Mouse (Mus musculus): ENCODE measurements around the gene Dnah5.

Gene Dnah5

GRCm38 (mm10) chr15:28370431-28370830 lies 166.9 kb downstream of the Dnah5 start:
- no peak for TF ChIP-seq GATA4 (IDR thresholded peaks at IDR 0.05; ENCODE audit: insufficient replicate concordance, low read length)

GRCm38 (mm10) chr15:28371506-28371905 lies 168.0 kb downstream of the Dnah5 start:
- no peak for TF ChIP-seq GATA4 (IDR thresholded peaks at IDR 0.05; ENCODE audit: insufficient replicate concordance, low read length)

- no peak for TF ChIP-seq GATA4 (IDR thresholded peaks at IDR 0.05; ENCODE audit: insufficient replicate concordance, low read length)
These were observed 170.8 kb downstream of the Dnah5 start for GRCm38 (mm10) chr15:28374394-28374793.

GRCm38 (mm10) chr15:28380909-28381308 lies 177.4 kb downstream of the Dnah5 start:
- no peak for TF ChIP-seq GATA4 (IDR thresholded peaks at IDR 0.05; ENCODE audit: insufficient replicate concordance, low read length)

GRCm38 (mm10) chr15:28395481-28395880 lies 191.9 kb downstream of the Dnah5 start:
- no peak for TF ChIP-seq GATA4 (IDR thresholded peaks at IDR 0.05; ENCODE audit: insufficient replicate concordance, low read length)

- TF ChIP-seq GATA4 (IDR thresholded peaks at IDR 0.05; ENCODE audit: insufficient replicate concordance, low read length) = no peak
These were observed 194.9 kb downstream of the Dnah5 start for GRCm38 (mm10) chr15:28398472-28398871.

GRCm38 (mm10) chr15:28399258-28399657 lies 195.7 kb downstream of the Dnah5 start:
- no peak for TF ChIP-seq GATA4 (IDR thresholded peaks at IDR 0.05; ENCODE audit: insufficient replicate concordance, low read length)

- TF ChIP-seq GATA4 (IDR thresholded peaks at IDR 0.05; ENCODE audit: insufficient replicate concordance, low read length) = no peak
These were observed 201.1 kb downstream of the Dnah5 start for GRCm38 (mm10) chr15:28404630-28405029.

GRCm38 (mm10) chr15:28405136-28405535 lies 201.6 kb downstream of the Dnah5 start:
- TF ChIP-seq GATA4 (IDR thresholded peaks at IDR 0.05; ENCODE audit: insufficient replicate concordance, low read length) = no peak

GRCm38 (mm10) chr15:28439702-28440101 lies 236.2 kb downstream of the Dnah5 start:
- TF ChIP-seq GATA4 (IDR thresholded peaks at IDR 0.05; ENCODE audit: insufficient replicate concordance, low read length) = no peak

GRCm38 (mm10) chr15:28444494-28444893 lies 240.9 kb downstream of the Dnah5 start:
- TF ChIP-seq GATA4 (IDR thresholded peaks at IDR 0.05; ENCODE audit: insufficient replicate concordance, low read length) = no peak

- no peak for TF ChIP-seq GATA4 (IDR thresholded peaks at IDR 0.05; ENCODE audit: insufficient replicate concordance, low read length)
These were observed 263.2 kb downstream of the Dnah5 start for GRCm38 (mm10) chr15:28466591-28467247.

- no peak for TF ChIP-seq GATA4 (IDR thresholded peaks at IDR 0.05; ENCODE audit: insufficient replicate concordance, low read length)
These were observed 270.3 kb downstream of the Dnah5 start for GRCm38 (mm10) chr15:28473749-28474390.

GRCm38 (mm10) chr15:28502820-28503219 lies 299.3 kb downstream of the Dnah5 start:
- no peak for TF ChIP-seq GATA4 (IDR thresholded peaks at IDR 0.05; ENCODE audit: insufficient replicate concordance, low read length)

- TF ChIP-seq GATA4 (IDR thresholded peaks at IDR 0.05; ENCODE audit: insufficient replicate concordance, low read length) = no peak
These were observed 311.6 kb downstream of the Dnah5 start for GRCm38 (mm10) chr15:28515176-28515575.
